Mouse (Mus musculus): ENCODE results near the gene Trub2.

- TF ChIP-seq CTCF (IDR thresholded peaks at IDR 0.05; ENCODE audit: control insufficient read depth, insufficient read depth, low read length) (no peak), POLR2A (IDR thresholded peaks at IDR 0.05; ENCODE audit: borderline replicate concordance, control insufficient read depth, low read depth, low read length) (no peak)
Observed at GRCm38 (mm10) chr2:29735708-29736107, 52.6 kb downstream of the Trub2 start.
